Mouse (Mus musculus) R1 (cell line): ENCODE results near the gene Gm20388.

Source experiments
- DNase-seq: peaks from one replicate; pipeline ENCODE4 v3.0.0-alpha.2; 2018; ENCODE audit warnings: low read depth, low spot score

Gene Gm20388

GRCm38 (mm10) chr8:122912871-122913270 is 3002.2 kb downstream of the Gm20388 start:
- no peak for DNase-seq

- no peak for DNase-seq
Observed at GRCm38 (mm10) chr8:122916766-122917165, 3006.1 kb downstream of the Gm20388 start.

- no peak for DNase-seq
Observed at GRCm38 (mm10) chr8:122917531-122918392, 3007.1 kb downstream of the Gm20388 start.

GRCm38 (mm10) chr8:122918438-122919107 is 3007.9 kb downstream of the Gm20388 start:
- DNase-seq = no peak

- peak; percentile 41 for DNase-seq
Observed at GRCm38 (mm10) chr8:122920890-122921289, 3010.2 kb downstream of the Gm20388 start.

- DNase-seq = no peak
Observed at GRCm38 (mm10) chr8:122922945-122923344, 3012.3 kb downstream of the Gm20388 start.

GRCm38 (mm10) chr8:122923431-122924090 is 3012.9 kb downstream of the Gm20388 start:
- no peak for DNase-seq

GRCm38 (mm10) chr8:122924091-122924490 is 3013.4 kb downstream of the Gm20388 start:
- DNase-seq = no peak

- DNase-seq = peak; percentile 66
Observed at GRCm38 (mm10) chr8:122925939-122926722, 3015.5 kb downstream of the Gm20388 start.

GRCm38 (mm10) chr8:122926782-122927181 is 3016.1 kb downstream of the Gm20388 start:
- DNase-seq = peak; percentile 61

- no peak for DNase-seq
Observed at GRCm38 (mm10) chr8:122927841-122928240, 3017.2 kb downstream of the Gm20388 start.

- no peak for DNase-seq
Observed at GRCm38 (mm10) chr8:122928631-122929224, 3018.1 kb downstream of the Gm20388 start.

- no peak for DNase-seq
Observed at GRCm38 (mm10) chr8:122931834-122932560, 3021.4 kb downstream of the Gm20388 start.

GRCm38 (mm10) chr8:122932561-122932959 is 3021.9 kb downstream of the Gm20388 start:
- DNase-seq = no peak

GRCm38 (mm10) chr8:122933973-122934372 is 3023.3 kb downstream of the Gm20388 start:
- no peak for DNase-seq

- no peak for DNase-seq
Observed at GRCm38 (mm10) chr8:122935118-122935517, 3024.5 kb downstream of the Gm20388 start.

- no peak for DNase-seq
Observed at GRCm38 (mm10) chr8:122935912-122936311, 3025.3 kb downstream of the Gm20388 start.

GRCm38 (mm10) chr8:122937545-122938053 is 3027.0 kb downstream of the Gm20388 start:
- DNase-seq = no peak

- DNase-seq = no peak
Observed at GRCm38 (mm10) chr8:122938170-122938569, 3027.5 kb downstream of the Gm20388 start.

- no peak for DNase-seq
Observed at GRCm38 (mm10) chr8:122938591-122938990, 3027.9 kb downstream of the Gm20388 start.
